Mouse (Mus musculus) hindbrain, embryonic 11.5 days (tissue): Measurements from ENCODE around the gene Tsc22d4. TPM values are rescaled to one million over a fixed set of nuclear protein-coding genes. Genes with fewer than 3 reads are reported as not detected.

Experiments used
- ATAC-seq: fragments of 200-750 bp; cut with Nextera tagmentation; 2 replicates; pipeline ENCODE4 v1.8.0; 2017; ENCODE audit warnings: mild to moderate bottlenecking, moderate TSS enrichment, moderate library complexity; ENCODE audit not compliant: low FRiP score
- DNase-seq: peaks from one replicate; pipeline ENCODE4 v3.0.0-alpha.2; 2015; ENCODE audit warnings: low spot score
- H3K27ac ChIP-seq: fragments of 300-500 bp; sonication (generic); 2 replicates; pipeline ENCODE4 v1.5.1; 2014; ENCODE audit warnings: mild to moderate bottlenecking, low read depth, low read length
- H3K27me3 ChIP-seq: fragments of 300-500 bp; sonication (generic); 2 replicates; pipeline ENCODE4 v1.6.1; 2014; ENCODE audit warnings: mild to moderate bottlenecking, low read length, moderate library complexity, mixed read lengths; ENCODE audit not compliant: control insufficient read depth, insufficient read depth
- H3K36me3 ChIP-seq: fragments of 300-500 bp; sonication (generic); 2 replicates; pipeline ENCODE4 v1.6.1; 2014; ENCODE audit warnings: mild to moderate bottlenecking, low read length, moderate library complexity, mixed read lengths; ENCODE audit not compliant: control insufficient read depth, insufficient read depth
- H3K4me1 ChIP-seq: fragments of 300-500 bp; sonication (generic); replicated peaks from 2 replicates; pipeline ENCODE4 v1.6.1; 2014; ENCODE audit warnings: low read length, mixed read lengths; ENCODE audit not compliant: control insufficient read depth, insufficient read depth
- H3K4me2 ChIP-seq: fragments of 300-500 bp; sonication (generic); replicated peaks from 2 replicates; pipeline ENCODE4 v1.6.1; 2014; ENCODE audit warnings: mild to moderate bottlenecking, low read depth, low read length
- H3K4me3 ChIP-seq: fragments of 300-500 bp; sonication (generic); 2 replicates; pipeline ENCODE4 v1.5.1; 2014; ENCODE audit warnings: low read depth, low read length
- H3K9ac ChIP-seq: fragments of 300-500 bp; sonication (generic); 2 replicates; pipeline ENCODE4 v1.6.1; 2014; ENCODE audit warnings: low read depth, low read length
- H3K9me3 ChIP-seq: fragments of 300-500 bp; sonication (generic); 2 replicates; pipeline ENCODE4 v1.6.1; 2016; ENCODE audit warnings: low read length; ENCODE audit not compliant: control insufficient read depth
- WGBS: fragments of 180-500 bp; shearing (Covaris S2); extraction: QIAGEN DNeasy Blood & Tissue Kit; methylation state at CpG from one replicate; pipeline ENCODE4 v1.1.7; 2014; 5-methylcytosine and 5-hydroxymethylcytosine counted together
- polyA plus RNA-seq: library from polyadenylated mRNA; unstranded; fragments of >200 nt; fragmentation: Nextera tagmentation; extraction: Ambion mirVana; gene quantifications from 2 replicates; pipeline ENCODE4 v1.2.1, GENCODE M21; 2014

Tsc22d4 gene
- polyA plus RNA-seq, 1 experiment from 2014 or later, result 56.4 TPM

DNA sequence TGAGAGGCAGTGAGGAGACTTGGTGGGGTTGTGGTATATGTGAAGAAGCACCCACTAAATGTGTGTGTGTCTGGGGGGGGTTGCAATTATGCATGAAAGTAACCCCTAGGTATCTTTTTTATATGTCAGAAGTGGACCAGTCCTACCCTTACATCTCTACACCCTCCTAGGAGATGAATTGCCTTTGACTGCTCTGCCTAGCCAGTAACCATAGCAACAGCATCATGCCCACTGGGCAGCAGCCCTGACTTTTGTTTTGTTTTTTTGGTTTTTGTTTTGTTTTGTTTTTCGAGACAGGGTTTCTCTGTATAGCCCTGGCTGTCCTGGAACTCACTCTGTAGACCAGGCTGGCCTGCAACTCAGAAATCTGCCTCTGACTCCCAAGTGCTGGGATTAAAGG, 22.9 kb downstream of the Tsc22d4 start:
- H3K4me3 ChIP-seq, result no peak overlapping the region
- H3K27ac ChIP-seq, result no peak overlapping the region
- no peak overlapping the region for H3K9ac ChIP-seq
- H3K4me1 ChIP-seq, result no peaks in the 10 kb centered on the region
- H3K27me3 ChIP-seq, result no peaks in the 10 kb centered on the region
- no peaks in the 10 kb centered on the region for H3K36me3 ChIP-seq
- WGBS, result 41% methylated on average over 1 of the region's 1 CpGs
- no peak overlapping the region for H3K4me2 ChIP-seq
- DNase-seq (no peak), ATAC-seq (peak; percentile 75)
- H3K9me3 ChIP-seq, result no peaks in the 10 kb centered on the region

DNA sequence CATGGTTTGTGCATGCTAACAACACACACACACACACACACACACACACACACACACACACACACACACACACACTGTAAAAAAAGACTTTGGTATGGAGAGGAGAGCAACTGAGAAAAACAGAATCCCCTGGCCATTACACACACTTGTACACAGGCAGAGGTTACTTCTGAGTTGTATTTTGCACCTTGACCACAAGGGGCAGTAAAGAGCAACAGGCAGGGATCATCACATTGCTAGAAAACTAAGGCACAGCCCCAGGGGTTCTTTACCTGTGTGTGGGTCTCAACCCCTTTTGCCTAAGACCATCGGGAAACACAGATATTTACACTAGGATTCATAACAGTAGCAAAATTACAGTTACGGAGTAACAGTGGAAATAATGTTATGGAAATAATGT, 25.2 kb downstream of the Tsc22d4 start:
- Histone ChIP-seq H3K4me2 (no peak overlapping the region), H3K4me3 (no peak overlapping the region), H3K27me3 (no peaks in the 10 kb centered on the region), H3K27ac (no peak overlapping the region), H3K9ac (no peak overlapping the region), H3K9me3 (no peaks in the 10 kb centered on the region), H3K36me3 (no peaks in the 10 kb centered on the region), H3K4me1 (no peaks in the 10 kb centered on the region)
- 45% methylated on average over 2 of the region's 2 CpGs for WGBS
- DNase-seq (peak; percentile 75), ATAC-seq (no peak)

DNA sequence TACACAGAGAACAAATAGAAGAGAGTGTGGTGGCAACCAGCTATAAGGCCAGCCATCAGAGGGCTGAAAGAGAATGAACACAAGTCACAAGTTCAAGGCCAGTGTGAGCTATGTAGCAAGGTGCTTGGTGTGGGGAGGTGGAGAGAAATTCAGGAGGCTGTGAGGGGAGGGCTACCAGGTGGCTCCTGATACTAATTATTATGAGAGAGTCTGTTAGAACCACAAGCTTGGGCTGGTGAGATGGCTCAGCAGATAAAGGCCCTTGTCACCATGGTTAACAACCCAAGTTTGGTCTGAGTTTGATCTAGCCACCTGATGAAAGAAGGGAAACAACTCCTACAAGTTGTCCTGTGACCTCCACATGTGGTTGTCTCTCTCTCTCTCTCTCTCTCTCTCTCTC, 27.2 kb downstream of the Tsc22d4 start:
- Histone ChIP-seq H3K27me3 (no peaks in the 10 kb centered on the region), H3K9ac (no peak overlapping the region), H3K4me2 (no peak overlapping the region), H3K4me3 (no peak overlapping the region), H3K4me1 (no peaks in the 10 kb centered on the region), H3K36me3 (no peaks in the 10 kb centered on the region), H3K27ac (no peak overlapping the region), H3K9me3 (no peaks in the 10 kb centered on the region)
- DNase-seq (no peak), ATAC-seq (no peak)

DNA sequence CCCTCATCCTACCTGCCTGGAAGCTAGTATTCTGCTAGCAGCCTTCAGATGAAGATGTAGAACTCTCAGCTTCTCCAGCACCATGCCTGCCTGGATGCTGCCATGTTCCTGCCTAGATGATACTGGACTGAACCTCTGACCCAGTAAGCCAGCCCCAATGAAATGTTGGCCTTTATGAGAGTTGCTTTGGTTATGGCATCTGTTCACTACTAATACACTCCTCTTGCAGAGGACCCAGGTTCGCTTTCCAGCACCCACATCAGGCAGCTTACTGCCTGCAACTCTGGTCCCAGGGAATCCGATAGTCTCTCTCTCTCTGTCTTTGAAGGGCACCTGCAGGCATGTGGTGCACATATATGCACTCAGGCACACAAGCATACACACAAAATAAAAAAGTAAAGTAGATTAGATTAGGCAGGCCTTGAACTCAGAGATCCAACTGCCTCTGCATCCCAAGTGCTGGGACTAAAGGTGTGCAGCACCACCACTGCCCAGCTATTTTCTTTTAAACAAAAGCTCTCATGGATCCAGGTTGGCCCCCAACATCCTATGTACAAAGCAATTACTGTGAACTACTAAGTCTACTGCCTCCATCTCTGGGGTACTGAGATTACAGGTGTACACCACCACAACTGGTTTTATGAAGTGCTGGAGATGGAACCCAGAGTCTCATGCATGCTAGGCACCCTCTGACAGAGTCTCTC, 30.2 kb downstream of the Tsc22d4 start:
- DNase-seq (no peak), ATAC-seq (no peak)
- no peaks in the 10 kb centered on the region for H3K9me3 ChIP-seq
- no peaks in the 10 kb centered on the region for H3K27me3 ChIP-seq
- no peak overlapping the region for H3K4me2 ChIP-seq
- H3K27ac ChIP-seq, result no peak overlapping the region
- no peak overlapping the region for H3K4me3 ChIP-seq
- no peak overlapping the region for H3K9ac ChIP-seq
- WGBS, result 94% methylated on average over 2 of the region's 2 CpGs
- H3K36me3 ChIP-seq, result no peaks in the 10 kb centered on the region
- peaks cover 2% of the 10 kb centered on the region; the same call in 1 of the 2 replicates for H3K4me1 ChIP-seq

DNA sequence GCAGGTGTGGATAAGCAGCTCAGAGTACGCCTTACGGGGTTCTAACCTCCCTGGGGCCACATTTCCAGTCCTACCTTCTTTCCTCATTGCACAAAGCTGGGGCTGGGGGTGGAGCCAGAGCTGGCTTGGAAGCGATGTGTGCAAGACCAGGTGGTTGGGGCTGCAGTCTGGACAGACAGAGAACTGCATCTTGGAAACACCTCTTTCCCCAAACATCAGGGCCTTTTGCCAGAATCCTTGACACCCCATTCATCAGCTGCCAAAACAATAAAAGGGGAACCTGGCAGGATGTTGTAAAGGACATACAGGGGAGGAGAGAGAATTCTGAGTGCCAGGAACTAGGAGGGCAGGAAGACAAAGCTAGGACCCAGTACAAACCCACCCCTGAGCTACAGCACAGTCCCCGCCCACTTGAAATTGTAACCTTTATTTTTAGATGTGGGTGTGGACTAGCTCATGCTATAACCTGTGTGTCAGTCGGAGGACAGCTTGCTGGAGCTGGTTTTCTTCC, 30.9 kb downstream of the Tsc22d4 start:
- Histone ChIP-seq H3K27me3 (no peaks in the 10 kb centered on the region), H3K9me3 (no peaks in the 10 kb centered on the region), H3K27ac (no peak overlapping the region), H3K4me3 (no peak overlapping the region), H3K9ac (no peak overlapping the region), H3K4me2 (no peak overlapping the region), H3K4me1 (peaks cover 2% of the 10 kb centered on the region; the same call in 1 of the 2 replicates), H3K36me3 (0 out of 2 replicates have a peak, but pooled peaks cover 3% of the 10 kb centered on the region)
- WGBS, result 58% methylated on average over 5 of the region's 5 CpGs
- no peak for DNase-seq
- ATAC-seq, result no peak

DNA sequence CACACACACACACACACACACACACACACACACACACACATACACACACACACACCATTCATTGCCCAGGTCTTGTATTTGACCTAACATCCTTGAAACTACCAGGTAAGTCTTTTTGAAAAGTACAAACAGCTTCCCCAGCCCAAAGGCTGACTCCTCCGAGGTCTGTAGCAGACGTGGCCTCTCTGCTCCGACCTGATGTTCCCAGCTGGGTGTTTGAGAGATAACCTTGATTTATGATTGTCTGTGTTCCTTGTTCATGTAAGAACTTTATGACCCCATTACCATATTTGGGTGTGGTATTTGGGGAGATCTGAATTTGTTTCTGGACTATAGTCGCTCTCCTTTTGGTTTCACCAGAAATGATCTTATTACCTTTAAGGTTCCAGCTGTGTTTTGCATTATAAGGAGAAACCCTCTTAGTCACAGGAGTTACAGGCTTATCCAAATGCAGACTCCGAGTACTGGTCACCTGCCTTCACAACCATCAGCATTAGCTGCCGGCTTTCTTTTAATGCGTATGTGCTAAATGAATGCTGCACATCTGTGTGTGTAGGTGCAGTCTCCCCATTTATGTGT, 31.8 kb downstream of the Tsc22d4 start:
- Histone ChIP-seq H3K27ac (no peak overlapping the region), H3K27me3 (no peaks in the 10 kb centered on the region), H3K9me3 (no peaks in the 10 kb centered on the region), H3K9ac (no peak overlapping the region), H3K4me2 (no peak overlapping the region), H3K36me3 (0 out of 2 replicates have a peak, but pooled peaks cover 3% of the 10 kb centered on the region), H3K4me1 (peaks cover 2% of the 10 kb centered on the region; the same call in 1 of the 2 replicates), H3K4me3 (no peak overlapping the region)
- 82% methylated on average over 7 of the region's 7 CpGs for whole genome bisulfite sequencing
- DNase-seq, result no peak
- no peak for ATAC-seq

DNA sequence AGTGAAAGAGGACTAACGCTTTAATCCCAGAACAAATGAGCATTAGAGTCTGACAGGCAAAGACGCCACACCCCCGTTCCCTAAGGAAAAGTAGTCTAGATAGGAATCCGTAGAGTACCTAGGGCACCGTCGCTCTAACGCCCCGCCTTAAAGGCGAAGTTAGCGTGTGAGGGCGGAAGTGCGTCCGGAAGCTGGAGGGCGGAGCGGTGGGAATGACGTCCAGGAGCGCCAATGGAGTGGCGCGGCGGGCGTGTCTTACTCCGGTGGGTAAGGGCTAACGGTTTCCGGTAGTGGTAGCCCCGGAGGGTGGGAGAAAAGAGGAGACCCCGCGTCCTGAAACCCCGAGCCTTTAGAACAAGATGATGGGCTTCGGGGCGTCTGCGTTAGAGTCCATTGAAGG, 33.1 kb downstream of the Tsc22d4 start, which contains the start of gene Ppp1r35:
Ppp1r35 (plus strand) TSS at position 215 of the 400 bp plus-strand sequence.
- peak within 1 kb of the TSS; percentile 90 for H3K4me3 ChIP-seq
- peaks cover 9% of the 10 kb centered on the region for H3K4me1 ChIP-seq
- peak; percentile 99 for DNase-seq
- H3K9me3 ChIP-seq, result no peaks in the 10 kb centered on the region
- H3K27ac ChIP-seq, result peak within 1 kb of the TSS; percentile 91
- H3K27me3 ChIP-seq, result no peaks in the 10 kb centered on the region
- 0 out of 2 replicates have a peak, but pooled peaks cover 3% of the 10 kb centered on the region for H3K36me3 ChIP-seq
- under 1% methylated on average over 31 of the region's 31 CpGs for WGBS
- peak within 1 kb of the TSS; percentile 92 for H3K9ac ChIP-seq
- H3K4me2 ChIP-seq, result peak within 1 kb of the TSS; percentile 96
- peak; percentile 96 for ATAC-seq

DNA sequence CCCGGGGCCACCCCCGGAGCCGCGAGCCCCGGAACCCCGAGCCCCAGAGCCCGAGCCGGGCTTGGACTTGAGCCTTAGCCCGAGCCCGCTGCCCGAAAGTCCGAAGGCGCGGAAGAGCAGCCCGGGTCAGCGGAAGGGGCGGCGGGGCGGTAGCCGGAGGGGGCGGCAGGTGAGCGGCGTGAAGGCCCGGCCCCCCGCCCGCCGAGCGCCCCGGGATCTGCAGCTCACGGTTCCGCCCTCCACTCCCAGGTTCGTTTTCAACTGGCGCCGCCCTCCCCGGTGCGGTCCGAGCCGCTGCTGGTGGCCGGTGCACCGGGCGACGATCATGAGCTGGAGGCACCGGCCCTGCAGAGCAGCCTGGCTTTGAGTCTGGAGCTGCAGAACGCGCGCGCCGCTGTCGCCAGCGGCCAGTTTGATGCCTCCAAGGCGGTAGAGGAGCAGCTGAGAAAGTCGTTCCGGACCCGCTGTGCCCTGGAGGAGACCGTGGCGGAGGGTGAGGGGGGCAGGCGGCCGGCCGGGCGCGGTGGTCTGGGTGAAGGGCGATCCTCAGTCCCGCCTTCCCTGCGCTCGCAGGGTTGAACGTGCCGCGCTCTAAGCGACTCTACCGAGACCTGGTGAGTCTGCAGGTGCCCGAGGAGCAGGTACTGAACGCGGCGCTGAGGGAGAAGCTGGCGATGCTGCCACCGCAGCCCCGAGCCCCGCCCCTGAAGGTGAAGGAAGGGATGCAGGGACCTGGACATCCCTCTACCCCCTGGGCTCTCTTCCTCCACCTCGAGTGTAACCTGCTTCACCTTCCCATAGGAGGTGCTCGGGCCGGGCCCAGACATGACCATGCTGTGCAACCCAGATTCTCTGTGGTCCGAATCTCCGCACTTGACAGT, 33.8 kb downstream of the Tsc22d4 start:
- Histone ChIP-seq H3K4me1 (peaks cover 16% of the 10 kb centered on the region), H3K36me3 (peaks cover 3% of the 10 kb centered on the region; the same call in 1 of the 2 replicates), H3K27me3 (no peaks in the 10 kb centered on the region), H3K9me3 (no peaks in the 10 kb centered on the region), H3K4me3 (peak overlapping the region; percentile 90), H3K4me2 (peak overlapping the region; percentile 96), H3K9ac (peak overlapping the region; percentile 92), H3K27ac (peak overlapping the region; percentile 91)
- WGBS, result under 1% methylated on average over 65 of the region's 83 CpGs
- DNase-seq (peak; percentile 52), ATAC-seq (peak; percentile 37)
